Comparison of ENCODE assay signal across 9 mouse cellular contexts in genomic region chr17:26638655-26639054, GRCm38 (mm10). TPM values are rescaled to one million over a fixed set of nuclear protein-coding genes. Genes with fewer than 3 reads are reported as not detected.
A peak's percentile ranks its signal among the peaks of the same experiment; 100 is the strongest.
DNase-seq lines count a peak whose midpoint lies in the region; ATAC-seq and TF ChIP-seq lines count a peak whose summit lies in the region.
"Had no signal": no experiment of that assay in that cellular context is flagged by ENCODE, and none has a peak within 500 bp of the region (broad histone marks: within the 10 kb centered on the region; RNA-seq: fewer than 3 reads in every experiment).

No protein-coding gene starts in this region.

- no peaks in the 10 kb centered on the region for H3K27me3 ChIP-seq in ES-Bruce4 (ENCODE audit: control insufficient read depth, insufficient read depth, low read length, poor library complexity, severe bottlenecking)
- no peaks in the 10 kb centered on the region for H3K27me3 ChIP-seq in embryonic facial prominence, embryonic 14.5 days (replicated peaks; ENCODE audit: control insufficient read depth, insufficient read depth, low read length)
- no peaks in the 10 kb centered on the region for H3K27me3 ChIP-seq in heart, embryonic 13.5 days (replicated peaks)
- H3K27me3 ChIP-seq in kidney, postnatal 0 days (ENCODE audit: insufficient read depth, low read length): no peaks in the 10 kb centered on the region
- no peaks in the 10 kb centered on the region for H3K27me3 ChIP-seq in lung, embryonic 16.5 days (ENCODE audit: control insufficient read depth, insufficient read depth, low read depth, low read length)
- H3K27me3 ChIP-seq: lung, embryonic 15.5 days had no signal

- no peak for TF ChIP-seq POLR2A in ES-Bruce4 (IDR thresholded peaks at IDR 0.05; ENCODE audit: insufficient read depth, low read length)
- no peak for TF ChIP-seq POLR2A in bone marrow, adult 2 months (IDR thresholded peaks at IDR 0.05; ENCODE audit: borderline replicate concordance, control insufficient read depth, low read depth, low read length)

- no peaks in the 10 kb centered on the region for H3K9me3 ChIP-seq in ES-Bruce4 (replicated peaks; ENCODE audit: control insufficient read depth, insufficient read depth, low read length, poor library complexity, severe bottlenecking)
- no peaks in the 10 kb centered on the region for H3K9me3 ChIP-seq in embryonic facial prominence, embryonic 14.5 days (ENCODE audit: control insufficient read depth, low read length)
- H3K9me3 ChIP-seq in heart, embryonic 13.5 days: no peaks in the 10 kb centered on the region
- H3K9me3 ChIP-seq in kidney, postnatal 0 days (replicated peaks; ENCODE audit: low read length): no peaks in the 10 kb centered on the region
- H3K9me3 ChIP-seq in lung, embryonic 16.5 days (ENCODE audit: control insufficient read depth, low read length): no peaks in the 10 kb centered on the region
- H3K9me3 ChIP-seq: lung, embryonic 15.5 days had no signal

- peaks cover 29% of the 10 kb centered on the region; the same call in 1 of the 2 replicates for H3K36me3 ChIP-seq in ES-Bruce4 (ENCODE audit: control insufficient read depth, insufficient read depth, low read length, poor library complexity, severe bottlenecking)
- H3K36me3 ChIP-seq in embryonic facial prominence, embryonic 14.5 days (ENCODE audit: control insufficient read depth, insufficient read depth, low read length): peaks cover 88% of the 10 kb centered on the region
- H3K36me3 ChIP-seq in heart, embryonic 13.5 days: peaks cover 88% of the 10 kb centered on the region
- H3K36me3 ChIP-seq in kidney, postnatal 0 days (ENCODE audit: insufficient read depth, low read length): peaks cover 54% of the 10 kb centered on the region
- peaks cover 42% of the 10 kb centered on the region for H3K36me3 ChIP-seq in lung, embryonic 16.5 days (ENCODE audit: control insufficient read depth, insufficient read depth, low read length)

- no peaks in the 10 kb centered on the region for H3K4me1 ChIP-seq in ES-Bruce4 (ENCODE audit: control insufficient read depth, insufficient read depth, low read length)
- no peaks in the 10 kb centered on the region; the same call in 1 of the 2 replicates for H3K4me1 ChIP-seq in bone marrow, adult 2 months (ENCODE audit: control insufficient read depth, insufficient read depth, low read length)
- no peaks in the 10 kb centered on the region for H3K4me1 ChIP-seq in embryonic facial prominence, embryonic 14.5 days (ENCODE audit: control insufficient read depth, insufficient read depth, low read length)
- 0 out of 2 replicates have a peak, but pooled peaks cover 4% of the 10 kb centered on the region for H3K4me1 ChIP-seq in heart, embryonic 13.5 days
- 0 out of 2 replicates have a peak, but pooled peaks cover 2% of the 10 kb centered on the region for H3K4me1 ChIP-seq in kidney, postnatal 0 days (replicated peaks; ENCODE audit: insufficient read depth, low read length)
- H3K4me1 ChIP-seq in lung, embryonic 16.5 days (replicated peaks; ENCODE audit: control insufficient read depth, insufficient read depth, low read length): no peaks in the 10 kb centered on the region
- H3K4me1 ChIP-seq: lung, embryonic 15.5 days had no signal

- no peak for TF ChIP-seq EP300 in ES-Bruce4 (IDR thresholded peaks at IDR 0.05; ENCODE audit: insufficient read depth, low read depth, low read length)

- no peak overlapping the region for H3K9ac ChIP-seq in ES-Bruce4 (ENCODE audit: low read depth, poor library complexity, severe bottlenecking)
- H3K9ac ChIP-seq in embryonic facial prominence, embryonic 14.5 days (ENCODE audit: low read depth, low read length): no peak overlapping the region
- no peak overlapping the region for H3K9ac ChIP-seq in heart, embryonic 13.5 days
- H3K9ac ChIP-seq in kidney, postnatal 0 days (ENCODE audit: low read depth, low read length): no peak overlapping the region
- H3K9ac ChIP-seq in lung, embryonic 16.5 days (ENCODE audit: low read length): no peak overlapping the region
- H3K9ac ChIP-seq: lung, embryonic 15.5 days had no signal

- no peak overlapping the region for H3K4me3 ChIP-seq in ES-Bruce4 (ENCODE audit: low read depth, low read length)
- no peak overlapping the region for H3K4me3 ChIP-seq in bone marrow, adult 2 months (replicated peaks; ENCODE audit: control insufficient read depth, low read depth, low read length)
- no peak overlapping the region for H3K4me3 ChIP-seq in embryonic facial prominence, embryonic 14.5 days (ENCODE audit: low read depth, low read length)
- no peak overlapping the region for H3K4me3 ChIP-seq in heart, embryonic 13.5 days
- no peak overlapping the region for H3K4me3 ChIP-seq in kidney, postnatal 0 days (replicated peaks; ENCODE audit: low read depth, low read length)
- H3K4me3 ChIP-seq in lung, embryonic 16.5 days (ENCODE audit: low read length): no peak overlapping the region
- H3K4me3 ChIP-seq: lung, embryonic 15.5 days had no signal

- no peak overlapping the region for H3K4me2 ChIP-seq in embryonic facial prominence, embryonic 14.5 days (ENCODE audit: low read depth, low read length)
- H3K4me2 ChIP-seq in heart, embryonic 13.5 days: no peak overlapping the region
- no peak overlapping the region for H3K4me2 ChIP-seq in kidney, postnatal 0 days (ENCODE audit: low read length)
- no peak overlapping the region for H3K4me2 ChIP-seq in lung, embryonic 16.5 days (ENCODE audit: low read depth, low read length)
- H3K4me2 ChIP-seq: lung, embryonic 15.5 days had no signal

- peak; percentile 79 for DNase-seq in embryonic facial prominence, embryonic 14.5 days (ENCODE audit: low spot score)
- peak; percentile 92 for DNase-seq in kidney, postnatal 0 days (ENCODE audit: low spot score)
- peak; percentile 74 for DNase-seq in ovary, postnatal 36 days (ENCODE audit: low spot score)
- peak; percentile 62 for DNase-seq in urinary bladder, adult 2 months (ENCODE audit: low spot score)

- no peak overlapping the region for H3K27ac ChIP-seq in ES-Bruce4 (ENCODE audit: insufficient read depth, low read length)
- no peak overlapping the region for H3K27ac ChIP-seq in bone marrow, adult 2 months (ENCODE audit: control insufficient read depth, insufficient read depth, low read depth, low read length, poor library complexity)
- H3K27ac ChIP-seq in embryonic facial prominence, embryonic 14.5 days (replicated peaks; ENCODE audit: low read depth, low read length): no peak overlapping the region
- 0 out of 2 replicates have a peak overlapping the region, but pooled peaks have one; percentile 17 for H3K27ac ChIP-seq in heart, embryonic 13.5 days (replicated peaks)
- H3K27ac ChIP-seq in kidney, postnatal 0 days: peak overlapping the region; percentile 44
- H3K27ac ChIP-seq in lung, embryonic 16.5 days (ENCODE audit: low read length): no peak overlapping the region
- H3K27ac ChIP-seq: lung, embryonic 15.5 days had no signal

- peak; percentile 81 for ATAC-seq in embryonic facial prominence, embryonic 14.5 days (ENCODE audit: low read depth)
- ATAC-seq in heart, embryonic 13.5 days (ENCODE audit: extremely low read depth, insufficient number of reproducible peaks, low FRiP score, low TSS enrichment): no peak
- peak; percentile 60 for ATAC-seq in kidney, postnatal 0 days (replicated peaks; ENCODE audit: low FRiP score, low read depth)
- peak; percentile 60 for ATAC-seq in lung, embryonic 16.5 days (ENCODE audit: low read depth)

- 9% methylated on average over 7 of the region's 7 CpGs for WGBS in bone marrow, adult 2 months
- 36% methylated on average over 7 of the region's 7 CpGs for WGBS in embryonic facial prominence, embryonic 14.5 days
- WGBS in heart, embryonic 13.5 days: 13% methylated on average over 7 of the region's 7 CpGs
- 13% methylated on average over 7 of the region's 7 CpGs for WGBS in kidney, postnatal 0 days
- WGBS in lung, embryonic 16.5 days: 12% methylated on average over 7 of the region's 7 CpGs

- peak; percentile 95 for TF ChIP-seq CTCF in ES-Bruce4 (IDR thresholded peaks at IDR 0.05; ENCODE audit: low read depth, low read length)
- peak; percentile 99 for TF ChIP-seq CTCF in bone marrow, adult 2 months (IDR thresholded peaks at IDR 0.05; ENCODE audit: control insufficient read depth, insufficient read depth, low read length)
- peak; percentile 99 for TF ChIP-seq CTCF in kidney, postnatal 0 days (IDR thresholded peaks at IDR 0.05; ENCODE audit: low read depth)

RNA-seq across cellular contexts. Expression of gene Atp6v0e, which starts 24.4 kb away (rescaled TPM):
- 100 and 118 TPM in 2 replicates for polyA plus RNA-seq in ES-Bruce4 (2011; ENCODE audit: insufficient read depth, insufficient read length, low read depth, missing spikeins)
- polyA plus RNA-seq in bone marrow, adult 2 months (2011; ENCODE audit: insufficient read depth, insufficient read length, low replicate concordance, missing spikeins): 80.6 and 112 TPM in 2 replicates
- 229 and 261 TPM in 2 replicates for polyA plus RNA-seq in embryonic facial prominence, embryonic 14.5 days (2014; fragmentation: Nextera tagmentation; extraction: Ambion mirVana)
- 187 and 228 TPM in 2 replicates for polyA plus RNA-seq in heart, embryonic 13.5 days (2015; fragmentation: Nextera tagmentation; extraction: Ambion mirVana)
- 459 and 492 TPM in 2 replicates for polyA plus RNA-seq in kidney, postnatal 0 days (2015; fragmentation: Nextera tagmentation; extraction: Ambion mirVana)
- 186 and 203 TPM in 2 replicates for polyA plus RNA-seq in lung, embryonic 16.5 days (2015; fragmentation: Nextera tagmentation; extraction: Ambion mirVana)
- 260 and 293 TPM in 2 replicates for polyA plus RNA-seq in urinary bladder, adult 2 months (2012; rRNA removed)

Comparison
In these comparisons a context has a peak if more than half of its experiments do, and no peak if none do; other contexts are left out.
1. H3K27ac ChIP-seq: peak in heart, embryonic 13.5 days (single experiment) and kidney, postnatal 0 days (single experiment); none in ES-Bruce4 (single experiment), bone marrow, adult 2 months (single experiment), embryonic facial prominence, embryonic 14.5 days (single experiment) and lung, embryonic 16.5 days (single experiment).
2. Peak in every context shown above with its lines, with median percentiles within 50 percentile points of each other: CTCF ChIP-seq and DNase-seq.